Mouse (Mus musculus) lung, postnatal 14 days (tissue): ENCODE data around the gene Wnt3a.
"Not testable (repeated sequence)": the region's sequence is repeated elsewhere in the genome, so short reads cannot be mapped to it uniquely, and the experiment has no call there.

Experiments
- DNase-seq: peaks from one replicate; pipeline ENCODE4 v3.0.0; 2021

Wnt3a gene

GRCm38 (mm10) chr11:59307422-59308163 is 17.0 kb upstream of the Wnt3a start:
- DNase-seq = peak; percentile 87

- DNase-seq = peak; percentile 70
These were observed 16.2 kb upstream of the Wnt3a start, which contains the start of gene Wnt9a for GRCm38 (mm10) chr11:59306461-59307421. Gene Wnt9a (plus strand): TSS chr11:59306928.

DNA sequence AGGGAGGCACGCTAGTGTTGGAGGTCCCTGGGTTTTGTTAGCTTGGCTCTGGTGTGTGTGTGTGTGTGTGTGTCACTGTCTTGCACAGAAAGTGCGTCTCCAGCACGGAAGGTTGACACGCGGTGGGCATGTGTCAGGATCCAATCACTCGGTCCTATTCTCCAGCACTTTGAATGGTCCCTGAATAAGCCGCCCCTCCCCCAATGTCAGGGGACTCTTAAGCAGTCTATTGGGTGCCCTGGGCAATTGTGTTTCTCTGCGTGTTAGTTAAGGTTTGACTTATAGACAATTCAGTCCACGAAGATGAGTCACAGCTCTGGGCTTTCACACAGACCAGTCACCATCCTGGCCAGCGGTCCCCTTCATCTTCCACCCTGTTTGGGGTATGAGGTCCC is 15.3 kb upstream of the Wnt3a start:
- no peak for DNase-seq

- no peak for DNase-seq
These were observed 14.7 kb upstream of the Wnt3a start for GRCm38 (mm10) chr11:59305008-59305820.

DNA sequence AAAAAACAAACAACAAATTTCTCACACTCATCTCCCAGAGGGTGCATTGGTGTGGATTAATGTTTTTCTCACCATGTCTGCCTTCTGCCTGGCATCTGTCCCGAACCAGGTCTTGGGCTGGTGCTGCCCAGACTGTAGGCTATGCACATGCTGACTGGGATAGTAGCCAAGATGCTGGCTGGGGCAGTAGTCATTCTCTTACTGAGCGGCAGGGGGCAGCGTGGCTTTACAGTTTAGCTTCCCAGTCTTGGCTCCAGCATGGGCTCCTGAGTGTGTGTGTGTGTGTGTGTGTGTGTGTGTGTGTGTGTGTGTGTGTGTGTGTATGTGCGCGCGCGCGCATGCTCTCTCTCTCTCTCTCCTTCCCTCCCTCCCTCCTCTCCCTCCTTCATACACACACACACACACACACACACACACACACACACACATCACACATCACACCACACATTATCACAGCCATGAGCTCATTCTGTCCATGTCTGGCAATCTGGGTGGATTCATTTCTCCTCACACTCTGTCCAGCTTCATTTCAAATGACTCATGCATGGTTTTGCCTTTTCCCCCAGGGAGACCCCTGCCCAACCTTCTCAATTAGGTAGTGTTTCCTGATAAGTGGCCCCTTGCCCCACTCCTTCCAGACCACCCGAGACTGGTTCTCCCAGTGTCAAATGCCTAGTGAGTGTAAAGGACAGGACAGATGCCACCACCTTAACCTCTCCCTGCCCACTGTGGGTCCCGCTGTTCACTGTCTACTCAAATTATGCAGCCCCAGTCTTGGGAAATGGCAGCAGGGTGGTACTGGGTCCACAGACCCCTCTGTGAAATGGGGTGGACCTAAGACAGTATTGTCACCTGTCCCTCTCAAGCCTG is 12.4 kb upstream of the Wnt3a start:
- DNase-seq = peak; percentile 85

DNA sequence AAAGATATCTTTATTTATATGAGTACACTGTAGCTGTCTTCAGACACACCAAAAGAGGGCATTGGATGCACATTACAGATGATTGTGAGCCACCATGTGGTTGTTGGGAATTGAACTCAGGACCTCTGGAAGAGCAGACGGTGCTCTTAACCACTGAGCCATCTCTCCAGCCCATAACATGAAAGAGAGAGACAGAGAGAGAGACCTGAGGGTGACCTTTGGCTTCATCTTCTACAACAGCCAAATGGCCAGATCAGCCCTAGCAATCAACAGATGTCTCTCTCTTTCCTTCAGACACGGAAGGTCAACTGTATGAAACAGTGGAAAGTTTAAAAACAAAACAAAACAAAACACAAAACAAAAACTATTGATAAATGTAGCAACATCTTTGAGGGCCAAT is 10.5 kb upstream of the Wnt3a start:
- not testable (repeated sequence) for DNase-seq

- DNase-seq = peak; percentile 49
These were observed 9.6 kb upstream of the Wnt3a start for GRCm38 (mm10) chr11:59300185-59300584.

DNA sequence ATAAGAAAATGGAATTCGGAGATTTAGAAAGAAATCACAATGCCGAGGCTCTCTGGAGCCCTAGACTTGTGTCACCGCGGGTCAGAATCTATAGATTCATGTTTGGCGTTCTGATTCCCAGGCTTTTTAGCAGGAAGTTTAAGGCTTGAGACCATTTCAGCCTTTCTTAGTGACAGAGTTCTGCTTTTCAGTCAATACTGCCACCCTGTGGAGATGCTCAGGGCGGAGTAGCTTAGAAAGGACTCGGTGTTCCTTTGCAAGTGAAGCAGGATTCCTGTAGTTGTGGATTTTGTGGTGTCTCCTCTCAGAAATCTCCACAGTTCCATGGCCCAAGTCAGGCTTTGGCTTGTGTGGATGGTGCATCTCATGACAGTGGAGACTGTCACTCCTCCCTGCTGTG is 7.4 kb upstream of the Wnt3a start:
- peak; percentile 75 for DNase-seq

GRCm38 (mm10) chr11:59293616-59294015 is 3.1 kb upstream of the Wnt3a start:
- DNase-seq = peak; percentile 77

- no peak for DNase-seq
These were observed 846 bp downstream of the Wnt3a start for GRCm38 (mm10) chr11:59289706-59290105.

- no peak for DNase-seq
These were observed 6.4 kb downstream of the Wnt3a start for GRCm38 (mm10) chr11:59284146-59284545.

- peak; percentile 66 for DNase-seq
These were observed 7.6 kb downstream of the Wnt3a start for GRCm38 (mm10) chr11:59282933-59283332.

DNA sequence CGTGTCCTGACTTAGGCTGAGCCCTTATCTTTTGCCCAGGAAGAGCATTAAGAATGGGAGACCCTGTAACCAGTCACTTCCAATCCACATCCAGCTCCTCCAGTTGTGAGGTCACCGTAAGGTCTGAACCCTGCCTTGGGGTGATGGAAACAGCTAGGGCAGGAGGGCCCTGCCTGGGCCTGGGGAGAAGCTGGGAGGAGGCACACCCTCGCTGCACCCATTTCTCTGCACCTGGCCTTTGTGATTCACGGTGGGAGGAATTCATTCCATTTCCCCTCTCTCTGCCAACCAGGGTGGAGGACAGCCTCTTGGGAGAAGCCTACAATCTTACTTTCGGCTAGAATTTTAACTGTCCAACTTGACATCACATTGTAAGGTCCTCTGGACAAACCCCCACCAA is 8.4 kb downstream of the Wnt3a start:
- no peak for DNase-seq

DNA sequence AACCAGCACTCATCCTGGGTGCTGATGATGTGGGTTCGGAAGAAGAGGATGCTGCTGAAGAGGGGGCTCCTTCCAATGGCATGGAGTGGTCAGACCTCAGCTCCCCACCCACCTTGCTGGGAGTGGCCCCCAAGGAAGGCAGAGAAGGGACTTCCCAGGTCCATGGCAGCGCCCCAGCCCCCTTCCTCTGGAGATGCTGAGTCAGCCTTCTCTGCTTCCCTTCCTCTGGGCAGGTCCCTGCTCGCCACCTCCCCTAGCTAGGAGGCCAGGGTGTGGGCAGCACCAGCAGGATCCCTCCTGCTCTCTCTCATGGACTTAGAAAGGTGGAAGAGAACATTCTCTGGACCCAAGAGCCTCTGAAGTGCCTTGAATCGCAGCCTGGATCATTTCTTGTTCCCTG is 12.5 kb downstream of the Wnt3a start:
- no peak for DNase-seq

DNA sequence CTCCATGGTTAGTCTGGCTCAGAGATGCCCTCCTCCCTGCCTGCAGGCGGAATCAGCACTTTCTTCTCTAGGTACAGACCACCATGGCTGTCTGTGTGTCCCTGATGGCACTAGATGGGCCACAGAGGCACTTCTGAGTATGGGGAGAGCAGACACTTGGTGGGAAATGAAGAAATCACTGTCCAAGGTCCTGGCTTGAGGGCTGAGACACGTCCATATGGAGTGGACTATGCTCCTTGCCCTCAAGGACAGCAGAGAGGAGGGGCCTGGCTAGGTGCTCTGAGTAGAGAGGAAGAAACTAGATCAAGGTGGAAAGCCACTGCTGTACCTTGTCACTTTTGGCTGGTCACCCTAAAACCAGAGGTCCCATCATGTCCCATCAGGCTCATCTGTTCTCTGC is 13.7 kb downstream of the Wnt3a start:
- no peak for DNase-seq

GRCm38 (mm10) chr11:59274184-59274583 is 16.4 kb downstream of the Wnt3a start:
- DNase-seq = no peak

- DNase-seq = no peak
These were observed 23.8 kb downstream of the Wnt3a start for GRCm38 (mm10) chr11:59266727-59267126.

- DNase-seq = no peak
These were observed 25.3 kb downstream of the Wnt3a start for GRCm38 (mm10) chr11:59265154-59265813.

DNA sequence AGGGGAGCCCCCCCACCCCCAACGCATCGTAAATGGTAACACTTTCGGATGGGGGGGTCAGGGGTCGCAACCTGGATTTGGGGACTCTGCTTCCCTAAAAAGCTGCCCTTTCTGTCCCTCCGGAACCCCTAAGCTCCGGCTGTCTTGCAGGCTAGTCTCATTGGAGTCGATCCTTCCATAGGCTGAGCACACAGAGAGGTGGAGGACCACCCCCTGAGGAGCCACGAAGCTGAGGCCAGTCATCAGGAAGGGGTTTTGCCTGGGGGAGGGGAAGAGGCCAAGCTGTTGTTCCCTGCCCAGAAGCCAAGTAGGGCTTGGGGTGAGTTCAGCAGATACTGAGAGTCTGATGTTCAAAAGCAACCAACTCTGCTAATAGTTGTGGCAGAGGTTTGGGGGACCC is 26.0 kb downstream of the Wnt3a start:
- DNase-seq = no peak

DNA sequence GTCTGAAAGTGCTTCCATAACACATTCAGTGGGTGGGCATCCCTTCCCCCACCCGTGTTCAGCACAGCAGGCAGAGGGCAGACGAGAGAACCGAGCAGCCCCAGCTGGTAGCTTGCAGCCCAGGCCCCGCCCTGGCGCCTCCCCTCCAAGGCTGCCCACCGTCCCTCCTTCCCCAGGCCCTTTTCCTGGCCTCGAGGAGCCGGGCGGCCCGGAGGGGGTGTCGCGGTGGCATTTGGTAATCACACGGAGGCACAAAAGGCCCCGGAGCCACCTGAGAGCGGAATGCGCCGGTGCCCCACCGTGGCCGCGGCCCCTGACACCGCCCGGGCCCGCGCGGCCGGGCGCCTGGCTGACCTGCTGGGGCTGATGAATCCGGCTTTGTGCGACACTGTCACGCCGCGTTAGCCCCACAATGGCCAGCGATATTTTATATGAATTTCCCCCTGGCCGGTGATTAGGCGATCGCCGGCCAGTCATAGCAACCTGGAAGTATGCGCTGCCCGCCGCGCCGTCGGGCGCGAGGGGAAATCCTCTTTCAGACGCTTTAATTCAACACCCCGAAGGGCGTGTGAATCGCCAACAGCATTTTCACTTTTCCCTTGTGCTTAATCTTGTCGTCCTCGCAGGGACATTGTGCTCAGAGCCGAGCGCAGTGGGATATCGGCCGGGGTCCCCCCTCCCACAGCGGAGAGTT is 26.5 kb downstream of the Wnt3a start:
- peak; percentile 72 for DNase-seq

- no peak for DNase-seq
These were observed 28.2 kb downstream of the Wnt3a start for GRCm38 (mm10) chr11:59262308-59262707.
